Mouse (Mus musculus) heart, postnatal 36 days (tissue): ENCODE data around the gene Mxd4. TPM values are rescaled to one million over a fixed set of nuclear protein-coding genes. Genes with fewer than 3 reads are reported as not detected.

ENCODE experiments used
- DNase-seq, 2 experiments: peaks; one replicate each; pipeline ENCODE4 v3.0.0; 2021 to 2022
- intact Hi-C: fragments of 180-260 bp; cut with DNase I; formaldehyde crosslinking; loops from one replicate; pipeline ENCODE4 v1.15.1; 2025
- total RNA-seq, 2 experiments: library from RNA; stranded (reverse); gene quantifications; 2 replicates each; pipeline ENCODE4 v1.2.3; 2021

Mxd4 gene
- total RNA-seq, 2 experiments from 2014 or later: 73.8 to 84.6 TPM

GRCm38 (mm10) chr5:34174550-34175402 lies 12.7 kb downstream of the Mxd4 start:
- intact Hi-C loops: no loop called here

DNA sequence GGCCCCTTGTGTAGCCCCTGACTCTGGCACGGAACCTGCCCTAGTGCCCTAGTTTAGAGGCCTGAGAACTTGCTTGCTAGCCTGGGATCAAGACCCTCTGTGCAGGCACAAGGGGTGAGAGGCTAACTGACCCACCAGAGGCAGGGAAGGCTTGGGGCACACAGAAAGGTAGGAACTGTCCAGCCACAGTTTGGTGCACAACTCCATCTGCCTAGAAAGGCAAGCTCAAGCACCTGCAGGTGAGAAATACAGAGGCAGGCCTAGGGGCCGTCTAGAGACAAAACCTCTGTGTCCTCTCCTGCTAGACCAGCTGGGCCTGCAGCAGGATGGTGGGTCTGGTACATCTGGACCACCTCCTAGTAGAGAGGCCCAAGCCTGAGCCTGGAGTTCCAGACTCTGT lies 13.5 kb downstream of the Mxd4 start:
- DNase-seq: no peak
- intact Hi-C loops: no loop called here

More at GRCm38 (mm10) chr5:34174550-34175402, 12.7 kb downstream of the Mxd4 start:
- DNase-seq: no peak

DNA sequence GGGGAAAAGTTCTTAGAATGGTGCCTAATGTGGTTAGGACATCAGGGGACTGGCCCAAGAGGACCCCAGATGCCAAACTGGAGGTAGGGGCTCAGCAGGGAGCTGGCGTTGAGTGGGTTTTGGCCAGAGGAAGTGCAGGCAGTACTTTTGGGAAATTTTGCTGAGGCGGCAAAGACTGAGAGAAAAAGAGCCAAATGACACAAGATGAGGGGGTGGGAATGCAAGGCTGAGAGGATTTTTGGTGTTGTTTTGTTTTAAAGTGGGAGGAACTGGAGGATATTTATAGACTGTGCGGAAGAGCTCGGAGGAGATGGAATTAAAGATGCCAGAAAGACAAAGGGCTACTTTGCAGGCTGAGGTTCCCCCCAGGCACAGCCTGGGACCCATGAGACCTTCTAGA lies 16.8 kb downstream of the Mxd4 start:
- peak in 1 of 2 experiments; percentile 30 for DNase-seq
- intact Hi-C loops: loop anchor here (2.0 kb wide), 1 partner anchor 14 kb away; no protein-coding TSS in a partner anchor

GRCm38 (mm10) chr5:34169954-34170353 lies 17.6 kb downstream of the Mxd4 start:
- intact Hi-C loops: loop anchor here (2.0 kb wide), 1 partner anchor 15 kb away; no protein-coding TSS in a partner anchor
- no peak for DNase-seq

GRCm38 (mm10) chr5:34168950-34169891 lies 18.3 kb downstream of the Mxd4 start, which contains the start of the genes Poln and Haus3:
Poln (minus strand) TSS chr5:34169448.
Haus3 (minus strand) TSS chr5:34169527.
- intact Hi-C loops: no loop called here
- DNase-seq: peak; percentile 95

DNA sequence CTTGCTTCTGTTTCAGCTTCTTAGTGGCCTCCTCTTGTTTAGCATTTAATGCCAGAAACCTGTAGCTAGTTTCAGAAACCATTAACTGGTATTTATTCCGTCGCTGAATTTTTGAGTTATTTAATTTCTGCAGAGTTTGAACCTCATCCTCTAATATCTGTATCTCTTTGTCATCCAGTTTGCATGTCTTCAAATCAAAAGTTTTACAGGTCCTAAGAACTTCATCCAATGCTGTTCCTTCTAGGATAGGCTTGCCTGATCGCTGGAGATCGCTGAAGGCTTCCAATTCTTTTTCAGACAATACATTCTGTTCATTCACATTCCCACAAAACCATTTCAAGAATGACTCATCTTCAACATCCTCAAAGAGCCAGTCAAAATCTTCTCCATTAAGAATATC lies 19.7 kb downstream of the Mxd4 start:
- intact Hi-C loops: no loop called here
- DNase-seq: no peak

DNA sequence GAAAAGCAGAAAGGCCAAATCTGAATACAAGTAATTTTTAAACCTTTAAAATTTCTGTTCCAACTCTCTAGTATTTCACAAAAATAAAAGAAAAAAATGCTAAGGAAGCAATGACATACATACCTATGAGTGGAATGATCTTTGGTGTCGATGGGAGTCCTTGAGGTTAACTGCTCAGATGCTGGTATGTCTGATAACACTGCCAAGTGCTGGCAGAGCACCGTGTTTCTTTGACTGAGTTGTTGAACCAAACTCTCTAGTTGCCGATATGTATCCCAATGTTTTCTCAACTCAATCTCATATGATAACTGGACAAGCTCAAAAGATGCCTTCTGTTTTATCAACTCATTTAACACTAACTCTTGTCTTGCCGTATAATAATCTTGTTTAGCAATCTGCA lies 21.7 kb downstream of the Mxd4 start:
- no peak for DNase-seq
- intact Hi-C loops: no loop called here

DNA sequence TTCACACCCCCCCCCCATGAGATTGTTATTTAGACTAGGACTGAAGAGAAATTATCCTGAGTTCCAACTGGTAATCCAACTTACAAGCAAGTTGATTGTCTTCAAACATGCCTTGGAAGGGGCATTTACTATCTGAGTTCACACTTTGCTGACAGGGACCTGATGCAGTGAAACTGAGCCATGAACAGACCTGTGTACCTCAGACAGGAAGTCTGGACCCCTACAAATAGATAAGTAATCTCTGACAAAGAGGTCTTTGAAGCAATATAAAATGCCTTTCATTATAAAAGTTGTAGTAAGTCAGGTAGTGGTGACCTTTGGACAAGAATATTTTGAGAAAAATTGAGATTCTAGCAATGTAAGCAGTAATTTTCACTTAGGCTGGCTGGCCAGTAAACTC lies 39.0 kb downstream of the Mxd4 start:
- intact Hi-C loops: no loop called here
- DNase-seq: no peak

DNA sequence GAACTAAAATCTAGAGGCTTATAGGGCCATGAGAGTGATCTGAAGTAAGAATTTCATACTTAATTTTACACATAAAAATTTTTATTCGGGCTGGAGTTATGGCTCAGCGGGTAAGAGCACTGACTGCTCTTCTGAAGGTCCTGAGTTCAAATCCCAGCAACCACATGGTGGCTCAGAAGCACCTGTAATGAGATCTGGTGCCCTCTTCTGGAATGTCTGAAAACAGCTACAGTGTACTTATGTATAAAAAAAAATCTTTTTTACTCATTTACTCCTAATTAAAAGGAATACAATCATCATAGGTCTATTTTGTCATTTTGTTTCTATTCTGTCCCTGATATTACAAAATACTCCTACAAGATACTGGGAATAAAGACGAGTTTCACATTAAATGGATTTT lies 40.0 kb downstream of the Mxd4 start:
- DNase-seq: no peak
- intact Hi-C loops: no loop called here

DNA sequence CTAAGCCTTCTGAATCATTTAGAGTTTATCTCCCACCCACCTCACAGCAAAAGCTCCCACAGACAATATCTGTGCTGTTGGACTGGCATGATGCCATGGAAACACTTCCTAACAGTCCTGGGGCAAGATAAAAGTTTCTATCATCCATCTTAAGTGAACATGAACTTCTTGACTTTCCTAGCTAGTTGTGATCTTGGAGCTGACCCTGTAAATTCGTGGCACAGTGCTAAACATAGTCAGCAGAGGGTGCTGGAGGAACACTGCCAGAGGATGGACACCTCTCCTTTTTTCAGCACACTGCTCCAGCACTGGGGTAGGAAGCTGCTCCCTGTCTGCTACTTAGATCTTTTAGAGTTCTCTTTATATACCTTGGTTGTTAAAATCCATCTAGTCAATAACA lies 47.8 kb downstream of the Mxd4 start:
- intact Hi-C loops: loop anchor here (5.0 kb wide), 1 partner anchor 118 kb away; no protein-coding TSS in a partner anchor

DNA sequence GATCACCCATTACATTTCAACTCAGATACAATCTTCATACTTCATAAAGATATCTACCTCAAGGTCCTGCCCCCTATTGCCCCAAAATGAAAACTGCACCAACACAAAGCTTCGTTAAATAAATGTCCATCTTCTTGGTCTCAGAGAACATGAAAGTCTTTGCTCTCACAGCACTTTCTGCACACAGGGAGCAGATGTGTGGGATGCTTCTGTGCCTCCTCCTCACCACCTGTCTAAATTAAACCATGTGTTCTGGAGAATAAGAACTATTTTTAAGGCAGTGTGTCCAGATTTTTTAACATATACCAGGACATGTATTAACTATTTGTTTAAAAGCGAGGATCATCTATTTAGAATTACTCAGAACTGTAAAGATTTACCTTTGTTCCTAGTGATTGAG lies 54.8 kb downstream of the Mxd4 start:
- DNase-seq: no peak
- intact Hi-C loops: no loop called here

More for the DNA sequence above, 47.8 kb downstream of the Mxd4 start:
- peak; percentile 31 to 33 for DNase-seq

GRCm38 (mm10) chr5:34124131-34124530 lies 63.4 kb downstream of the Mxd4 start:
- intact Hi-C loops: no loop called here
- no peak for DNase-seq

Other genes with a start within 250 kb of the Mxd4 start
- 1 to 10 TPM; 1.9 to 3.8 TPM for gene Gm1673, start 204.3 kb downstream of the Mxd4 start, total RNA-seq
- 1 to 10 TPM in 1 of 2 experiments, under 1 TPM in 1; 0.79 to 1.1 TPM for gene Nat8l, start 191.7 kb downstream of the Mxd4 start, total RNA-seq
- 1 to 10 TPM; 2.6 to 3.5 TPM for gene Poln, start 18.3 kb downstream of the Mxd4 start, total RNA-seq
- gene Haus3, start 18.2 kb downstream of the Mxd4 start, total RNA-seq: 1 to 10 TPM; 3.4 to 4.1 TPM
- under 1 TPM; 0.68 to 0.83 TPM for gene Zfyve28, start 100.7 kb upstream of the Mxd4 start, total RNA-seq
- gene Cfap99, start 100.9 kb upstream of the Mxd4 start, total RNA-seq: not detected
- 10 to 100 TPM; 31.0 to 31.7 TPM for gene Rnf4, start 148.6 kb upstream of the Mxd4 start, total RNA-seq
- gene Fam193a, start 182.2 kb upstream of the Mxd4 start, total RNA-seq: 10 to 100 TPM; 23.7 TPM